Mouse (Mus musculus): ENCODE data around the gene Igf2r.

Igf2r gene

GRCm38 (mm10) chr17:12749421-12750367, 19.8 kb downstream of the Igf2r start:
- DNase-seq (ENCODE audit: low read depth) = peak; percentile 44

- DNase-seq (ENCODE audit: low read depth) = no peak
Observed at GRCm38 (mm10) chr17:12745761-12746160, 23.7 kb downstream of the Igf2r start.

- DNase-seq (ENCODE audit: low read depth) = no peak
Observed at GRCm38 (mm10) chr17:12744071-12744470, 25.4 kb downstream of the Igf2r start.

GRCm38 (mm10) chr17:12742151-12742908, 27.1 kb downstream of the Igf2r start:
- peak; percentile 55 for DNase-seq (ENCODE audit: low read depth)

GRCm38 (mm10) chr17:12741218-12741968, 28.1 kb downstream of the Igf2r start:
- DNase-seq (ENCODE audit: low read depth) = peak; percentile 89

- DNase-seq (ENCODE audit: low read depth) = peak; percentile 44
Observed at GRCm38 (mm10) chr17:12740317-12740716, 29.1 kb downstream of the Igf2r start.

GRCm38 (mm10) chr17:12739516-12739915, 29.9 kb downstream of the Igf2r start:
- DNase-seq (ENCODE audit: low read depth) = no peak

GRCm38 (mm10) chr17:12737934-12738333, 31.5 kb downstream of the Igf2r start:
- peak; percentile 66 for DNase-seq (ENCODE audit: low read depth)

GRCm38 (mm10) chr17:12734205-12734857, 35.1 kb downstream of the Igf2r start:
- DNase-seq (ENCODE audit: low read depth) = no peak

- no peak for DNase-seq (ENCODE audit: low read depth)
Observed at GRCm38 (mm10) chr17:12733128-12733527, 36.3 kb downstream of the Igf2r start.

GRCm38 (mm10) chr17:12728536-12728935, 40.9 kb downstream of the Igf2r start:
- DNase-seq (ENCODE audit: low read depth) = peak; percentile 49

- DNase-seq (ENCODE audit: low read depth) = no peak
Observed at GRCm38 (mm10) chr17:12727748-12728147, 41.7 kb downstream of the Igf2r start.

GRCm38 (mm10) chr17:12725871-12726270, 43.6 kb downstream of the Igf2r start:
- peak; percentile 67 for DNase-seq (ENCODE audit: low read depth)

- peak; percentile 97 for DNase-seq (ENCODE audit: low read depth)
Observed at GRCm38 (mm10) chr17:12724767-12725744, 44.4 kb downstream of the Igf2r start.

- peak; percentile 94 for DNase-seq (ENCODE audit: low read depth)
Observed at GRCm38 (mm10) chr17:12723986-12724766, 45.3 kb downstream of the Igf2r start.

GRCm38 (mm10) chr17:12722622-12723021, 46.8 kb downstream of the Igf2r start:
- no peak for DNase-seq (ENCODE audit: low read depth)

- DNase-seq (ENCODE audit: low read depth) = no peak
Observed at GRCm38 (mm10) chr17:12721118-12721886, 48.2 kb downstream of the Igf2r start.

- DNase-seq (ENCODE audit: low read depth) = peak; percentile 22
Observed at GRCm38 (mm10) chr17:12718251-12718650, 51.2 kb downstream of the Igf2r start.

GRCm38 (mm10) chr17:12717445-12717844, 52.0 kb downstream of the Igf2r start:
- no peak for DNase-seq (ENCODE audit: low read depth)

Data from NIH3T3 (cell line).